ENCODE assay signal across 14 mouse cellular contexts in the genomic region with DNA sequence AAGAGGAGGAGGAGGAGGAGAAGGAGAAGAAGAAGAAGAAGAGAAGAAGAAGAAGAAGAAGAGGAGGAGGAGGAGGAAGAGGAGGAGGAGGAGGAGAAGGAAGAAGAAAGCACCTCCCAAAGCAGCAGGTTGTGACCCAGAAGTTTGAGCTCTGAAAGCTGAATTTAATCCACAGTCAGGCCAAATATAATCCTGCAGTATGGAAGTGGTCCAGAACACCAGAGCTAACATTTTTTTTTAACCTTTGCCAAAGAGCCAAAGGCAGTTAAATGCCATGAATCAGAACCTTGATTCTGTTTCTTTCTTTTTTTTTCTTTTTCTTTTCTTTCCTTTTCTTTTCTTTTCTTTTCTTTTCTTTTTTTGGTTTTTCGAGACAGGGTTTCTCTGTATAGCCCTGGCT. TPM values are rescaled to one million over a fixed set of nuclear protein-coding genes. Genes with fewer than 3 reads are reported as not detected.
"Had no signal": no experiment of that assay in that cellular context is flagged by ENCODE, and none has a peak within 500 bp of the region (broad histone marks: within the 10 kb centered on the region; RNA-seq: fewer than 3 reads in every experiment).

No protein-coding gene starts in this region.

RNA-seq across cellular contexts. Expression of a gene that starts 44.5 kb away (rescaled TPM):
- polyA plus RNA-seq: lung, embryonic 14.5 days; lung, embryonic 16.5 days; midbrain, embryonic 10.5 days; midbrain, embryonic 14.5 days; midbrain, embryonic 16.5 days; myocyte; neural tube, embryonic 11.5 days; neural tube, embryonic 13.5 days; neural tube, embryonic 15.5 days; small intestine, adult 2 months; stomach, embryonic 14.5 days; stomach, embryonic 16.5 days; thymus, postnatal 0 days had no signal

RNA-seq across cellular contexts. Expression of a gene that starts 44.5 kb away (rescaled TPM):
- polyA plus RNA-seq: lung, embryonic 14.5 days; lung, embryonic 16.5 days; midbrain, embryonic 10.5 days; midbrain, embryonic 12.5 days; midbrain, embryonic 14.5 days; midbrain, embryonic 16.5 days; myocyte; neural tube, embryonic 11.5 days; neural tube, embryonic 13.5 days; neural tube, embryonic 15.5 days; small intestine, adult 2 months; stomach, embryonic 14.5 days; stomach, embryonic 16.5 days; thymus, postnatal 0 days had no signal

RNA-seq across cellular contexts. Expression of a gene that starts 50.3 kb away (rescaled TPM):
- polyA plus RNA-seq: midbrain, embryonic 10.5 days; midbrain, embryonic 16.5 days; neural tube, embryonic 13.5 days had no signal
